Mouse (Mus musculus): Measurements from ENCODE around the gene Slc40a1. TPM values are rescaled to one million over a fixed set of nuclear protein-coding genes. Genes with fewer than 3 reads are reported as not detected.

Gene Slc40a1
- total and polyA plus RNA-seq, 3 experiments = 36.8 to 74.7 TPM; not detected in 1

DNA sequence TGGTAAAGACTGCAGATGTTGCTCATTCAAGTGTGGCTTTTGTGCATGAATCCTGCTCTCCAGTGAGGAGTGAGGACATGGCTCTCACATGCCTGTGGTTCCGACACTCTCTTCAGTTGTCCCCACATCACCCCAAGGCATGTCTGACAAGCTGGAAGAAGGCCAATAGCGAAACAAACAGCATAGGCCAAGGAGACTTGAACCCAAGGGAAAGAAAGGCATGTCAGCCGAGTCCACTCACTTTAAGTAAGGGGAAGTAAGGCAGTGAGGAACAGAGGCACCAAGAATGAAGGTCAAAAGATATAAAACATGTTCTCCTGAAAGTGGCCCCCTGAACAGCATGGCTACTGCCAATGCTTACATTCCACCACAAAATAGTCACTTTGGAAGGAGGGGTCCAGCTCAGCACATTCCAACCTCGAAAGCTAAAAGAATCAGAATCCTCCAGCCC is 61.7 kb downstream of the Slc40a1 start:
- Histone ChIP-seq H3K36me3 (ENCODE audit: control insufficient read depth in 1 of 2, insufficient read depth in 2 of 2, low read length in 2 of 2) (peaks cover 0 to 25% of the 10 kb centered on the region in 2 experiments; a peak in 2 of 4 replicates), H3K27ac (ENCODE audit: control insufficient read depth, low read depth, low read length) (peak overlapping the region; percentile 1; the same call in 1 of the 2 replicates), H3K27me3 (ENCODE audit: control insufficient read depth in 1 of 2, insufficient read depth in 2 of 2, low read length in 2 of 2) (no peaks in the 10 kb centered on the region), H3K9me3 (replicated peaks; ENCODE audit: insufficient read depth, low read length) (no peaks in the 10 kb centered on the region), H3K9ac (ENCODE audit: control insufficient read depth, low read depth, low read length, poor library complexity, severe bottlenecking) (no peak overlapping the region), H3K79me2 (ENCODE audit: control insufficient read depth, insufficient read depth, low read length, poor library complexity) (no peaks in the 10 kb centered on the region), H3K4me3 (ENCODE audit: control insufficient read depth in 1 of 2, insufficient read depth in 1 of 2, low read depth in 2 of 2, low read length in 2 of 2) (no peak overlapping the region), H3K4me1 (ENCODE audit: control insufficient read depth in 1 of 2, insufficient read depth in 2 of 2, low read length in 2 of 2) (peaks cover 14 to 19% of the 10 kb centered on the region in 2 experiments)
- TF ChIP-seq RAD21 (IDR thresholded peaks at IDR 0.05; ENCODE audit: low read depth, low read length) (no peak), CHD1 (IDR thresholded peaks at IDR 0.05; ENCODE audit: low read depth, low read length) (no peak), KAT2A (conservative IDR thresholded peaks at IDR 0.05; ENCODE audit: low read depth, low read length) (no peak), SIN3A (IDR thresholded peaks at IDR 0.05; ENCODE audit: low read length) (no peak), MEF2A (IDR thresholded peaks at IDR 0.05; ENCODE audit: extremely low read depth, insufficient replicate concordance, low read depth, low read length, poor library complexity, severe bottlenecking) (no peak), ELF1 (IDR thresholded peaks at IDR 0.05; ENCODE audit: low read depth, low read length) (no peak), USF2 (IDR thresholded peaks at IDR 0.05; ENCODE audit: borderline replicate concordance in 1 of 2, insufficient read depth in 1 of 2, low read depth in 1 of 2, low read length in 2 of 2) (no peak), POLR2AphosphoS5 (IDR thresholded peaks at IDR 0.05; ENCODE audit: borderline replicate concordance, low read depth, low read length) (no peak), MYC (IDR thresholded peaks at IDR 0.05; ENCODE audit: low read depth, low read length) (no peak), MXI1 (IDR thresholded peaks at IDR 0.05; ENCODE audit: low read depth, low read length) (no peak), BHLHE40 (IDR thresholded peaks at IDR 0.05; ENCODE audit: borderline replicate concordance, low read depth, low read length) (no peak), ZC3H11A (IDR thresholded peaks at IDR 0.05; ENCODE audit: low read depth, low read length) (no peak), TBP (IDR thresholded peaks at IDR 0.05; ENCODE audit: low read depth, low read length) (no peak), POLR2A (IDR thresholded peaks at IDR 0.05; ENCODE audit: control insufficient read depth in 1 of 2, insufficient read depth in 1 of 2, low read depth in 1 of 2, low read length in 2 of 2, poor library complexity in 1 of 2) (no peak), CTCF (IDR thresholded peaks at IDR 0.05 in 2 of 3, conservative IDR thresholded peaks at IDR 0.05 in 1 of 3; ENCODE audit: control insufficient read depth in 1 of 3, insufficient read depth in 1 of 3, low read depth in 2 of 3, low read length in 3 of 3, poor library complexity in 1 of 3, severe bottlenecking in 1 of 3) (no peak), GATA1 (IDR thresholded peaks at IDR 0.05; ENCODE audit: low read depth, low read length) (no peak), MAFK (IDR thresholded peaks at IDR 0.05; ENCODE audit: borderline replicate concordance, low read depth, low read length) (no peak), NRF1 (IDR thresholded peaks at IDR 0.05; ENCODE audit: insufficient read depth, low read depth, low read length, poor library complexity, severe bottlenecking) (no peak), POLR2AphosphoS2 (IDR thresholded peaks at IDR 0.05; ENCODE audit: low read length) (no peak)
- DNase-seq (ENCODE audit: low read depth, low spot score) = peak; percentile 49

DNA sequence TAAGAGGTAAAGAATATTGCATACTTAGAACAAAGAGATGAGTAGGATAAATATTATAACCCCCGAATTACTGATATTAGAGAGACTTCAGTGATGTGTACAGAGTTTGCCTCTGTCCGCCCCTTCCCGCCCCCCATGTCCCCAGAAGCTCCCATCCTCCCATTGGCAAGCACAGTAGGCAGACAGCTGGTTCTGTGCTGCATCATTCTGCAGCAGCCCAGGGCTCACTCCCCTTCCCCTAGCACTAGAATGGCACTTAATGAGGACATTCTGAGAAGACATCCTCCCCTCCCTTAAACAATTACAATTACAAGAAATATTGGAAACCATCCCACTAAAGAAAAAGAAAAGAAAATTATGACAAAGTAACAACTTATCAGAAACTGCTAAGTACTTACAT is 62.7 kb downstream of the Slc40a1 start:
- Histone ChIP-seq H3K4me3 (ENCODE audit: control insufficient read depth in 1 of 2, insufficient read depth in 1 of 2, low read depth in 2 of 2, low read length in 2 of 2) (no peak overlapping the region), H3K4me1 (ENCODE audit: control insufficient read depth in 1 of 2, insufficient read depth in 2 of 2, low read length in 2 of 2) (peaks cover 12% of the 10 kb centered on the region in 2 experiments), H3K36me3 (ENCODE audit: control insufficient read depth in 1 of 2, insufficient read depth in 2 of 2, low read length in 2 of 2) (peaks cover 0 to 24% of the 10 kb centered on the region in 2 experiments; a peak in 2 of 4 replicates), H3K9ac (ENCODE audit: control insufficient read depth, low read depth, low read length, poor library complexity, severe bottlenecking) (no peak overlapping the region), H3K27ac (ENCODE audit: control insufficient read depth, low read depth, low read length) (no peak overlapping the region), H3K9me3 (replicated peaks; ENCODE audit: insufficient read depth, low read length) (no peaks in the 10 kb centered on the region), H3K79me2 (ENCODE audit: control insufficient read depth, insufficient read depth, low read length, poor library complexity) (no peaks in the 10 kb centered on the region), H3K27me3 (ENCODE audit: control insufficient read depth in 1 of 2, insufficient read depth in 2 of 2, low read length in 2 of 2) (no peaks in the 10 kb centered on the region)
- no peak for DNase-seq (ENCODE audit: low read depth, low spot score)
- TF ChIP-seq ZKSCAN1 (IDR thresholded peaks at IDR 0.05; ENCODE audit: low read depth, low read length) = no peak
- TF ChIP-seq MAZ (IDR thresholded peaks at IDR 0.05; ENCODE audit: low read depth, low read length) = no peak
- no peak for TF ChIP-seq E2F4 (IDR thresholded peaks at IDR 0.05; ENCODE audit: borderline replicate concordance, low read depth, low read length)
- TF ChIP-seq NELFE (IDR thresholded peaks at IDR 0.05; ENCODE audit: low read depth, low read length) = no peak
- no peak for TF ChIP-seq POLR2A (IDR thresholded peaks at IDR 0.05; ENCODE audit: control insufficient read depth in 1 of 2, insufficient read depth in 1 of 2, low read depth in 1 of 2, low read length in 2 of 2, poor library complexity in 1 of 2)
- no peak for TF ChIP-seq JUND (IDR thresholded peaks at IDR 0.05; ENCODE audit: low read depth, low read length)
- TF ChIP-seq KAT2A (conservative IDR thresholded peaks at IDR 0.05; ENCODE audit: low read depth, low read length) = no peak
- no peak for TF ChIP-seq ZC3H11A (IDR thresholded peaks at IDR 0.05; ENCODE audit: low read depth, low read length)
- TF ChIP-seq CHD2 (IDR thresholded peaks at IDR 0.05; ENCODE audit: low read length) = no peak
- no peak for TF ChIP-seq CTCF (IDR thresholded peaks at IDR 0.05 in 2 of 3, conservative IDR thresholded peaks at IDR 0.05 in 1 of 3; ENCODE audit: control insufficient read depth in 1 of 3, insufficient read depth in 1 of 3, low read depth in 2 of 3, low read length in 3 of 3, poor library complexity in 1 of 3, severe bottlenecking in 1 of 3)
- no peak for TF ChIP-seq TBP (IDR thresholded peaks at IDR 0.05; ENCODE audit: low read depth, low read length)
- TF ChIP-seq NRF1 (IDR thresholded peaks at IDR 0.05; ENCODE audit: insufficient read depth, low read depth, low read length, poor library complexity, severe bottlenecking) = no peak
- no peak for TF ChIP-seq TAL1 (IDR thresholded peaks at IDR 0.05; ENCODE audit: low read length)
- no peak for TF ChIP-seq USF2 (IDR thresholded peaks at IDR 0.05; ENCODE audit: borderline replicate concordance in 1 of 2, insufficient read depth in 1 of 2, low read depth in 1 of 2, low read length in 2 of 2)
- TF ChIP-seq RCOR1 (IDR thresholded peaks at IDR 0.05; ENCODE audit: low read depth, low read length) = no peak
- TF ChIP-seq ETS1 (IDR thresholded peaks at IDR 0.05; ENCODE audit: low read depth, low read length) = no peak
- TF ChIP-seq POLR2AphosphoS2 (IDR thresholded peaks at IDR 0.05; ENCODE audit: low read length) = no peak
- no peak for TF ChIP-seq SMC3 (IDR thresholded peaks at IDR 0.05; ENCODE audit: low read depth, low read length)

Measured in MEL (cell line).